Mouse (Mus musculus): Measurements from ENCODE around the gene Gdap1l1.

Gene Gdap1l1

GRCm38 (mm10) chr2:163464562-163464961, 26.3 kb downstream of the Gdap1l1 start:
- DNase-seq (ENCODE audit: low spot score) = no peak

- DNase-seq (ENCODE audit: low spot score) = no peak
Observed at GRCm38 (mm10) chr2:163466771-163467170, 28.5 kb downstream of the Gdap1l1 start.

GRCm38 (mm10) chr2:163467585-163467984, 29.3 kb downstream of the Gdap1l1 start:
- DNase-seq (ENCODE audit: low spot score) = peak; percentile 49

- DNase-seq (ENCODE audit: low spot score) = no peak
Observed at GRCm38 (mm10) chr2:163468866-163469265, 30.6 kb downstream of the Gdap1l1 start.

DNA sequence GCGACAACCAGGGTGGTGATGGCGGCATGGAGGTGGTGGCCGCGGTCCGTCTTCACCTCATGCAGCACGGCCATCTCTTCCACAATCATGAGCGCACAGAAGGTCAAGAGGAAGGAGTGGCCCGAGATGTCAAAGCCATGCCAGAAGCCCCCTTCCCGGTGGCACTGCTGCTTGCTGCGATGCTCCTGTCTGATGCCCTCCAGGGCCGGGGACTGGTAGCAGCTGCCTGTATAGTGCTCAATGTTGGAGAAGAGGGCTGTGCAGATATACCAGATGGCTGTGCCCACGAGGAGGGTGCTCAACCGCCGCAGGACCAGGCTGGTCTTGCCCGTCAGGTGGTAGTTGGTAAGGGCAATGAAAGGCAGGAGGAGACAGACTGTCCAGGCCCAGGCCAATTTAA, 31.4 kb downstream of the Gdap1l1 start:
- no peak for DNase-seq (ENCODE audit: low spot score)

DNA sequence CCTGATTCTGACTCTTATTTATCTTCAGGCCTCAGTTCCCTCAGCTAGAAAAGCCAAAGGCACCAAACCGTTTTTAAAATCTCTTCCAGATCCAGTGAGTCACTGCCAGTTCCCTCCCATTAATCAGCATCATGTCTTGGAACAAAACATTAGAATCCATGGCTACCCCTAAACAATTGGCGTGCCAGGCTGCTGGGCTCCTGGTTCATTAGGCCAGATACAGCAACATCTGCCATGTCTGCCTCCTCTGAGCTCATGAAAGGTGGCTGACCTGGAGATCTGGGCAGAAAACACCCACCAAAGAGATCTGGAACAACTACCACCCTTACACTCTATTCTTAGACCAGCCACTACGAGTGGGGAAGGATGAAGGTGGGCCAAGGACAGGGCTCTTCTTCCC, 32.9 kb downstream of the Gdap1l1 start:
- no peak for DNase-seq (ENCODE audit: low spot score)

GRCm38 (mm10) chr2:163471710-163472465, 33.6 kb downstream of the Gdap1l1 start:
- DNase-seq (ENCODE audit: low spot score) = no peak

DNA sequence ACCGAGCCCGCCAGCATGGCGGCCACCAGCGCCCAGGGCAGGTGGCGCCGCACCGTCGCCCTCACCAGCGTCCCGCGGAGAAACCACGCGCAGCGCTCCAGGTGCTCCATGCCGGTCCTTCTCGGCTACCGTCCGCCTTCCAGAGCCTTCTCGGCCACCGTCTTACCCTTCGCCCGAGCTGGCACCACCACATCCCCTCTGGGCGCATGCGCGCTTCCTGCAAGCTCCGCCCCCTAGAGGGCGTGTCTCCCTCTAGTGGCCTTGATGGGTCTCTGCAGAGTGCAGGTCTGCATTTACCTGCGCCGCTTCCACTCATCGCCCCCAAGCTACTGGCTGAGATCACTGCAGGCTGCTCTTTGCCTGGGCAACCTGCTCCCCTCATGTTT, 34.2 kb downstream of the Gdap1l1 start, which contains the start of gene Fitm2:
Fitm2 (minus strand) TSS at position 164 of the 386 bp plus-strand sequence.
- peak; percentile 96 for DNase-seq (ENCODE audit: low spot score)

DNA sequence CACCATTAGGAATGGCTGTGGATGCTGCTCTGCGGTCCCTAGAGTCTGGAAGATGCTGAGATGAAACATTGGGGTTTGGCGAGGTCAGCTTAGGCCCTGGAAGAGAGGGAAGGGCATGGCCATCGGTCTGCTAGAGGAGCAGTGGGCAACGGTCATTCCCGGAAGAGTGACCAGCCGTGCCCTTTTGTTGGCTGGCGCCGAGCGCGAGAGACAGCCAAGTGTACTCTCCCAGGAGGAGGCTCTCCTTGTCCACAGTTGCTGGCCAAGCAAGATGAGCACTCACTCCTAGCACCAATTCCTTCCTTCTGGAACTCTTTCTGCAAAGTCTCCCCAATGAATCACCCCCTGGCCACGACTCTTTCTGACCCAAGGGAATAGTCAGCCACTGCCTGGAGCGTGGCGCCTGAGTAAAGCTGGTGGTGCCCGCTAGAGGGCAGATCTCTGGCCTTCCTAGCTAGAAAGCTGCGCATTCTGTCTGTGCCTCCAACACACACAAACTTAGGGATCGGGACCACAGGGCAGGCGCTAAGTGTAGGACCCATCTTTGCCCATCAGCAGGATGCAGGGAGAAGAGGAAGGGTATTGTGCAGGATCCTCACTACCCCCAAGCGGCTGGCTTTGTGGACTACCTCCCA, 42.0 kb downstream of the Gdap1l1 start:
- DNase-seq (ENCODE audit: low spot score) = no peak

DNA sequence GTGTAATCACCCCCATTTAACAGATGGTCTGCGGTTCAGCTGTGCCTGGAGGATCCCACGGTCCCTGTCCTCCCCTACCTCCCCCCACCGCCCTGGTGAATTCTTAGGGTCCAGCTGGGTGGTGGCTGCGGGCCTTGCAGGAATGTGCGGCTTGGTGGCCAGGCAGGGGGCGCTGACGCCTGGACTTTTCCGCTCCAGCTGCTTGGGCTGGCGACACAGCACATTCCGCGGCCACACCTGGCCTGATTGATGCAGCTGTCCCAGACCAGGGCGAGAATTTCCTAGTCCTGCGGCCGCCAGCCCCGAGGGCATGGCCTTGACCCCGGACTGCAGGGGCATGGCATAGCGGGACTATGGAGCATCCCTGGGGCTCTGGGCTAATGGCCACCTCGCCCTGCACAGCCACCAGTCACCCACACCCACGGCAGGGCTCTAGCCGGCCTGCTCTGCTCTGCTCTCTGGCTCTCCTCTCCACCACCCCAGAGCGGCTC, 43.3 kb downstream of the Gdap1l1 start:
- no peak for DNase-seq (ENCODE audit: low spot score)

- DNase-seq (ENCODE audit: low spot score) = no peak
Observed at GRCm38 (mm10) chr2:163487360-163487759, 49.1 kb downstream of the Gdap1l1 start.

DNA sequence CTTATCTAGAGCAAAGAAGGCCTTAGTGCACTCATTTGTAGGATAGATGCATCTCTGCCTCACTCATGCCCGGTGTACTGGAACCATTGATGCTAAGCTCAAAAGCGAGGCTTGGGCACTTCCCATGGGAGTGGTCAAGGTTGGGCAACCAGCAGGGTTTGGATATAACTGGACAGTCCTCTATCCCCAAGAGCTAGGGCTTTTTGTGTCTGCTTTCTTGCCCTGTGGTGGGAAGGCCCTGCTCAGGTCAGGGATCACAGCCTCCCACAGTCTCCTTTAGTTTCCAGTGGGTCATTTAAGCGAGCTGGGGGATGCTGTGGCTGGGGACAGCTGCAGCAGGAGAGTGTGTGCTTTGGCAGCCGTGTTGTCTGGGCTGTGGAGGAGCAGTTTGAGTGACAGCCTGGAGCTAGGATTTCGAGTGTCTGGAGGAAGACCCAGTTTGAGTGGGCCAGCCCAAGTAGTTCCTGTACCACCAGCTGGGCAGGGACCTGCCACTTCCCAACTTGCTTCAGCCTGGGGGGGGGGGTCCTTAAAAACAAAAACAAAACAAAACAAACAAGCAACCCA, 51.5 kb downstream of the Gdap1l1 start:
- DNase-seq (ENCODE audit: low spot score) = no peak

GRCm38 (mm10) chr2:163490656-163491055, 52.4 kb downstream of the Gdap1l1 start:
- DNase-seq (ENCODE audit: low spot score) = no peak

- DNase-seq (ENCODE audit: low spot score) = no peak
Observed at GRCm38 (mm10) chr2:163491351-163491750, 53.1 kb downstream of the Gdap1l1 start.

DNA sequence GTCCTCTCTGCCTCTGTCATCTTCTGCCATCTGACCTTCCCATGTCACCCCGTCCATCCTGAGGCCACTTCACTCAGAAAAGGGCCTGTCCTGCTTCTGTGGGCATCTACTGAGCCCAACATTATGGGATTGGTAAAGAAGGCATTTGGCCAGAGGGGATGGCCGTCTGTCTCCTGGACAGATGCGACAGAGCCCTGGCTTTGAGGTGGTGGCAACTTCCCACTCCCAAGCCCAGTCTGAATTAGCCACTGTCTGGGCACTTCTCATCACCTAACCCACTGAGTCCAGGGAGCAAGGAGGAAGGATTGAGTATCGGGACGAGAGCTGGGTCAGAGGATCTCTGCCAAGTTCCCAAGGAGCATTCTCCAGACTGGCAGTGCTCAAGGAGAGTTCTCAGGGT, 53.7 kb downstream of the Gdap1l1 start, which contains the start of gene R3hdml:
R3hdml (plus strand) TSS at position 301 of the 400 bp plus-strand sequence.
- DNase-seq (ENCODE audit: low spot score) = no peak

DNA sequence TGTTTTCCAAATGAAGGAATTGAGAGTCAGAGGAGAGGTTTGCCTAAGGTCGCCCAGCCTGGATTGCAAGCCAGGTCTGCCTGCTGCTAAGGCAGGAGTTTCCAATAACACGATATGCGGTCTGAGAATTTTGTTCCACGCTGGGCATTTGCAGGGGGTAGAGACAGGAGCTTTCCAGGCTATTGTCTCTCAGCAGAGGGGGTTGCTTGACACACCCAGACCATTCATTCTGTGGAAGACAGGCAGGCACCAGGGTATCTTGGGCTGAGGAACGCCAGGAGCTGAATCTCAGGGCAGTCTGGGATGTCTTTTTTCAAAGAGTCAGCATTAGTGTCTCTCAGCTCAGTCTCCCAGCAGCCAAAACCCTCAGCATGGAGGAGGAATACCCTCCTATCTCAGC, 54.8 kb downstream of the Gdap1l1 start:
- DNase-seq (ENCODE audit: low spot score) = no peak

- DNase-seq (ENCODE audit: low spot score) = no peak
Observed at GRCm38 (mm10) chr2:163493976-163494375, 55.7 kb downstream of the Gdap1l1 start.

- DNase-seq (ENCODE audit: low spot score) = no peak
Observed at GRCm38 (mm10) chr2:163494456-163494855, 56.2 kb downstream of the Gdap1l1 start.

DNA sequence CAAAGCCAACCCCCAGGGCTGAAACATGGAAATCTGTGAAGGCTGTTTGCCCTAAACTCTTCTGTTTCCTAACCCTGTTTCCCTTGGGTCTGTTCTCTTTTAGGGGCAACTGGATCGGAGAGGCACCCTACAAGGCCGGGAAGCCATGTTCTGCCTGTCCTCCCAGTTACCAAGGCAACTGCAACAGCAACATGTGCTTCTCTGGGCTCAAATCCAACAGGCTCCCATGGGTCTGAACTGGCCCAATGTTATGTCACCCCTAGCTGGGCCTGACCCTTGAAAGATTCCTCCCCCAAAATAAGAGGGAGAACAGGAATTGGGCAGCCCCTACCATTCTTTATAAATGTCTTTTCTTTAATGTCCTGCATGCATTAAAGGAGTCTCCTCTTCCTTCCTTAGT, 63.9 kb downstream of the Gdap1l1 start:
- DNase-seq (ENCODE audit: low spot score) = no peak

- DNase-seq (ENCODE audit: low spot score) = no peak
Observed at GRCm38 (mm10) chr2:163503191-163503590, 64.9 kb downstream of the Gdap1l1 start.
